Mouse (Mus musculus) kidney, embryonic 14.5 days (tissue): Measurements from ENCODE around the gene Spock1. TPM values are rescaled to one million over a fixed set of nuclear protein-coding genes. Genes with fewer than 3 reads are reported as not detected.

Experiments used
- ATAC-seq: fragments of 200-750 bp; cut with Nextera tagmentation; 2 replicates; pipeline ENCODE4 v1.8.0; 2017; ENCODE audit warnings: moderate number of reproducible peaks, mild to moderate bottlenecking, moderate TSS enrichment, moderate library complexity; ENCODE audit not compliant: low FRiP score, low TSS enrichment
- H3K27ac ChIP-seq: fragments of 300-500 bp; sonication (generic); 2 replicates; pipeline ENCODE4 v1.5.1; 2014; ENCODE audit warnings: low read depth, mild to moderate bottlenecking, low read length, moderate library complexity, mixed read lengths
- H3K27me3 ChIP-seq: fragments of 300-500 bp; sonication (generic); 2 replicates; pipeline ENCODE4 v1.6.1; 2014; ENCODE audit warnings: mild to moderate bottlenecking, low read length; ENCODE audit not compliant: control insufficient read depth, insufficient read depth
- H3K36me3 ChIP-seq: fragments of 300-500 bp; sonication (generic); 2 replicates; pipeline ENCODE4 v1.6.1; 2014; ENCODE audit warnings: low read length, mixed read lengths; ENCODE audit not compliant: control insufficient read depth, insufficient read depth
- H3K4me1 ChIP-seq: fragments of 300-500 bp; sonication (generic); 2 replicates; pipeline ENCODE4 v1.6.1; 2014; ENCODE audit warnings: low read length, mixed read lengths; ENCODE audit not compliant: control insufficient read depth, insufficient read depth
- H3K4me2 ChIP-seq: fragments of 300-500 bp; sonication (generic); replicated peaks from 2 replicates; pipeline ENCODE4 v1.6.1; 2014; ENCODE audit warnings: low read depth, mild to moderate bottlenecking, low read length
- H3K4me3 ChIP-seq: fragments of 300-500 bp; sonication (generic); 2 replicates; pipeline ENCODE4 v1.5.1; 2014; ENCODE audit warnings: mild to moderate bottlenecking, low read length
- H3K9ac ChIP-seq: fragments of 300-500 bp; sonication (generic); 2 replicates; pipeline ENCODE4 v1.6.1; 2014; ENCODE audit warnings: low read depth, mild to moderate bottlenecking, low read length, moderate library complexity
- H3K9me3 ChIP-seq: fragments of 300-500 bp; sonication (generic); 2 replicates; pipeline ENCODE4 v1.6.1; 2016; ENCODE audit warnings: low read length; ENCODE audit not compliant: control insufficient read depth
- WGBS: fragments of 180-500 bp; shearing (Covaris S2); extraction: QIAGEN DNeasy Blood & Tissue Kit; methylation state at CpG from one replicate; pipeline ENCODE4 v1.1.7; 2014; 5-methylcytosine and 5-hydroxymethylcytosine counted together
- polyA plus RNA-seq: library from polyadenylated mRNA; unstranded; fragments of >200 nt; fragmentation: Nextera tagmentation; extraction: Ambion mirVana; gene quantifications from 2 replicates; pipeline ENCODE4 v1.2.1, GENCODE M21; 2014

The Spock1 gene
- polyA plus RNA-seq, 1 experiment from 2014 or later, result 0.50 TPM

- Histone ChIP-seq H3K4me3 (no peak overlapping the region), H3K9ac (no peak overlapping the region), H3K9me3 (no peaks in the 10 kb centered on the region), H3K36me3 (no peaks in the 10 kb centered on the region), H3K4me1 (no peaks in the 10 kb centered on the region), H3K27ac (no peak overlapping the region), H3K27me3 (no peaks in the 10 kb centered on the region), H3K4me2 (no peak overlapping the region)
- ATAC-seq, result no peak
- WGBS, result 57% methylated on average over 17 of the region's 17 CpGs
Observed at GRCm38 (mm10) chr13:57722329-57722936, 185.7 kb downstream of the Spock1 start.

- H3K4me1 ChIP-seq, result no peaks in the 10 kb centered on the region
- no peak overlapping the region for H3K4me3 ChIP-seq
- no peaks in the 10 kb centered on the region for H3K36me3 ChIP-seq
- no peaks in the 10 kb centered on the region for H3K9me3 ChIP-seq
- no peaks in the 10 kb centered on the region for H3K27me3 ChIP-seq
- WGBS, result 59% methylated on average over 20 of the region's 20 CpGs
- no peak overlapping the region for H3K4me2 ChIP-seq
- ATAC-seq, result no peak
- H3K27ac ChIP-seq, result no peak overlapping the region
- no peak overlapping the region for H3K9ac ChIP-seq
Observed at GRCm38 (mm10) chr13:57721524-57722279, 186.4 kb downstream of the Spock1 start.

- Histone ChIP-seq H3K36me3 (no peaks in the 10 kb centered on the region), H3K4me3 (no peak overlapping the region), H3K9me3 (no peaks in the 10 kb centered on the region), H3K9ac (no peak overlapping the region), H3K4me1 (no peaks in the 10 kb centered on the region), H3K4me2 (no peak overlapping the region), H3K27ac (no peak overlapping the region), H3K27me3 (no peaks in the 10 kb centered on the region)
- no peak for ATAC-seq
- WGBS, result 28% methylated on average over 5 of the region's 5 CpGs
Observed at GRCm38 (mm10) chr13:57718087-57718486, 190.0 kb downstream of the Spock1 start.

- H3K27ac ChIP-seq, result no peak overlapping the region
- 85% methylated on average over 4 of the region's 4 CpGs for WGBS
Observed at GRCm38 (mm10) chr13:57712910-57713309, 195.2 kb downstream of the Spock1 start.

DNA sequence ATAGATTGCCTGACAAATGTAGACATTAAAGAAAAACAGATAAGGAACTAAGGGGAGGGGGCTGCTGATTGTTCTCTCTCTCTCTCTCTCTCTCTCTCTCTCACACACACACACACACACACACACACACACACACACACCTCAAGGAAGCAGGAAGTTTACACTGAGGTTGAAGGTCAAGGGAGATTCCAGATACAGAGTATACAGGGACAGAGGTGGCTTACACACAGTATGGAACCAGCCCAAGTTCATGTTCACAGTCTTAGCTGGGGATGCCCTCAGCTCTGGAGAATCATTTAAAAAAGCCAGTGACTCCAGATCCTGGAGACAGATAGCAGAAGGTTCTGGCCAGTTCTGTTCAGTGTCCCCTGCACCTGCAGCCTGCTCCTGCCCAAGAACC, 199.7 kb downstream of the Spock1 start:
- Histone ChIP-seq H3K9me3 (no peaks in the 10 kb centered on the region), H3K4me3 (no peak overlapping the region), H3K36me3 (no peaks in the 10 kb centered on the region), H3K4me1 (no peaks in the 10 kb centered on the region), H3K9ac (no peak overlapping the region), H3K4me2 (no peak overlapping the region), H3K27me3 (no peaks in the 10 kb centered on the region), H3K27ac (no peak overlapping the region)
- ATAC-seq, result no peak

More at GRCm38 (mm10) chr13:57712910-57713309, 195.2 kb downstream of the Spock1 start:
- Histone ChIP-seq H3K27me3 (no peaks in the 10 kb centered on the region), H3K9ac (no peak overlapping the region), H3K4me3 (no peak overlapping the region), H3K9me3 (no peaks in the 10 kb centered on the region), H3K36me3 (no peaks in the 10 kb centered on the region), H3K4me1 (no peaks in the 10 kb centered on the region), H3K4me2 (no peak overlapping the region)
- ATAC-seq, result no peak

DNA sequence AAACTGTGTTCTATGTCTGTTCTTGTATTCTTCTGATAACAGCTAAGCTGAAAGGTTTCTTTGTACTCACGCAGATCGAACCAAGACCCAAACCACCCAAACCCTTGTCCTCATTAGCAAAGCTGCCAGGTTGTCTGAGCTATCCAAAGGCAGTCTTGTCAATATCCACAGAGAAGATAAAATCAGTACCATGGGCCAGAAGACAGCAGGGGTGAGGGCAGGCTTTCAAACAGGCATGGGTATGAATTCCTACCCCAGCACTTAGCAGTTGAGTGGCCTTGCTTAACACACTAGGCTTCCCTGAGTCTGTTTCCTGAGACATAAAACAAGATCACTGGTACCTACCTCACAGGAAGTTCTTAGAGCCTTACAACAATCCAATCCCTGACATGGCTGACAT, 205.2 kb downstream of the Spock1 start:
- 93% methylated on average over 2 of the region's 2 CpGs for WGBS
- Histone ChIP-seq H3K9ac (no peak overlapping the region), H3K4me3 (no peak overlapping the region), H3K9me3 (no peaks in the 10 kb centered on the region), H3K36me3 (no peaks in the 10 kb centered on the region), H3K4me1 (no peaks in the 10 kb centered on the region), H3K27ac (no peak overlapping the region), H3K27me3 (no peaks in the 10 kb centered on the region), H3K4me2 (no peak overlapping the region)
- no peak for ATAC-seq

DNA sequence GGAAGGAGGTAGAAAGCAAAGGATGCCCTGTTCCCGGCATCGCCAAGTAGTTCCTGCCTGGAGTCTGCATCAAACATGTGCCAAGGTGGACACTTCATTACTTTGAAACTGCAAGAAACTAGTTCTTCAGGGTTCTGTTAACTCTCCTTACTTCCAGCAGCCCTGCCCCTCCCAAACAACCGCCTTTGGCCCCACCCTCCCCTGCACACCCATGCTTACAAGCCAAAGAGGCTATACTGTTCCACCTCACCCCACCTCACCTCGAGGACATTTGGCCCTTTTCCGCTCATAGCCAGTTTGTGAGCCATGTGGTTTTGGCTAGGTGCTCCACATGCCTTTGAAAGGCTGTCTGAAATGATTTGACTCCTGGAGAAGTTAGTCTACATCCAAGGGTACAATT, 211.4 kb downstream of the Spock1 start:
- no peak for ATAC-seq
- 62% methylated on average over 5 of the region's 5 CpGs for WGBS

DNA sequence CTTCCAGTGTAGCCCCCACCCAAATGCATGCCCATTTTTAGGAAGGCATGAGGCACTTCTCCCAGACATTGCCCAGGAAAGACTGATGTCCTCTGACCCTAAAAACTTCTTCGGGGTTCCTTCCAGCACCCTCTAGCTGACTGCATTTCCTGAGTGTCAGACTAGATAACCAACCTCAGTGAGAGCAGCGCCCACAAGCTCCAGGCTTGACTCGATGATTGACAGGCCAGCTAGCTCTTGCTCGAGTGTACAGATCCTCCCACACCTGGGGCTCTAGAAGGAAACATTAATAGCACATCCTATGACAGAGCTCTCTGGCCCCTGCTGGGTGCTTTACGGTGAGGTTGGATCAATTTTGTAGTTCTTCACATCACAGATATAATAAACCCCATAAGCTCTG, 219.2 kb downstream of the Spock1 start:
- Histone ChIP-seq H3K4me2 (no peak overlapping the region), H3K27ac (no peak overlapping the region), H3K4me3 (no peak overlapping the region), H3K36me3 (no peaks in the 10 kb centered on the region), H3K9ac (no peak overlapping the region), H3K4me1 (no peaks in the 10 kb centered on the region), H3K27me3 (no peaks in the 10 kb centered on the region), H3K9me3 (no peaks in the 10 kb centered on the region)
- no peak for ATAC-seq
- WGBS, result 64% methylated on average over 5 of the region's 5 CpGs

More for the DNA sequence above, 211.4 kb downstream of the Spock1 start:
- Histone ChIP-seq H3K27ac (no peak overlapping the region), H3K36me3 (no peaks in the 10 kb centered on the region), H3K4me3 (no peak overlapping the region), H3K27me3 (no peaks in the 10 kb centered on the region), H3K9me3 (no peaks in the 10 kb centered on the region), H3K4me1 (no peaks in the 10 kb centered on the region), H3K9ac (no peak overlapping the region), H3K4me2 (no peak overlapping the region)

DNA sequence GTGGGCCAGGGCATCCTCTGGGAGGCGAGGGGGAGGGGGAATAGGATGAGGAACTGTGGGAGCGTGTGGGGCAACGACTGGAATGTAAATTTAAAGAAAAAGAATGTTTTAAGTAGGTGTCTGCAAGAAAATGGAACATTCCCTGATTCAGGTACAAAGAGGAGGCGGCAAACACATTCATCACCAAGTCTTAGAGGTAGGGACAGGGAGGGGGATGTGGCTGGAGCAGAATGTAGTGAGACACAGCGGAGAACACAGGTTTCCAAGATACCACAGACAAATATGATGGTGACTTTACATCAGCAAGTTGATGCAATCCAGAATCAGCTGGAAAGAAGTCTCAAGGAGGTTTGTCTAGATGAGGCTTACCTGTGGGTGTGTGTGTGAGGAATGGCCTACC, 221.7 kb downstream of the Spock1 start:
- Histone ChIP-seq H3K9ac (no peak overlapping the region), H3K27ac (no peak overlapping the region), H3K4me2 (no peak overlapping the region), H3K27me3 (no peaks in the 10 kb centered on the region), H3K4me3 (no peak overlapping the region), H3K4me1 (no peaks in the 10 kb centered on the region), H3K36me3 (no peaks in the 10 kb centered on the region), H3K9me3 (no peaks in the 10 kb centered on the region)
- no peak for ATAC-seq
- 54% methylated on average over 5 of the region's 5 CpGs for WGBS
